Comparison of ENCODE assay signal across 33 mouse cellular contexts in the genomic region with DNA sequence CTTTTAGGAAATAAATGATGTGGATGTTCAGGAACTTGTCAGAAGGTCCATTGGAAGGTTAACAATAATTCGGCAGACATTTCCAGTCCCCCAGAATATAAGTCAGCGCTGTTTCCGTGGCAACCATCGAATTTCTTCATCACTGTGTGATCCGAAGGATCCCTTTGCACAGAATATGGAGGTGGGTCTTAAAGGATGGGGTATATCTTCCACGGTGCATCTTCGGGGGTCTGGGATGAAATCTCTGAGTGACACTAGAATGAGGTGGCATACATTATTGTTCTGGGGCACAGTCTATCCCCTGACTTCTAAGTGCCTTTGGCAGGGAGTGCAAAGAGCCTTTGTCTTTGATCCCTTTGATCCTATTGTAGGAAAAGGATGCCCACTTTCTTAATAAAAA.
A peak's percentile ranks its signal among the peaks of the same experiment; 100 is the strongest.
DNase-seq lines count a peak whose midpoint lies in the region; ATAC-seq lines count a peak whose summit lies in the region.
"Had no signal": no experiment of that assay in that cellular context is flagged by ENCODE, and none has a peak within 500 bp of the region (broad histone marks: within the 10 kb centered on the region; RNA-seq: fewer than 3 reads in every experiment).

No protein-coding gene starts in this region.

- WGBS in hindbrain, embryonic 14.5 days = 43% methylated on average over 7 of the region's 7 CpGs
- WGBS in hindbrain, embryonic 13.5 days = 55% methylated on average over 7 of the region's 7 CpGs
- WGBS in midbrain, embryonic 10.5 days = 59% methylated on average over 7 of the region's 7 CpGs
- 30% methylated on average over 7 of the region's 7 CpGs for WGBS in midbrain, embryonic 15.5 days

- H3K27me3 ChIP-seq in hindbrain, embryonic 14.5 days (ENCODE audit: control insufficient read depth, insufficient read depth, low read length) = no peaks in the 10 kb centered on the region
- H3K27me3 ChIP-seq in hindbrain, embryonic 13.5 days = no peaks in the 10 kb centered on the region
- no peaks in the 10 kb centered on the region for H3K27me3 ChIP-seq in midbrain, embryonic 10.5 days (ENCODE audit: low read depth, poor library complexity, severe bottlenecking)
- H3K27me3 ChIP-seq in midbrain, embryonic 15.5 days (replicated peaks) = no peaks in the 10 kb centered on the region
- H3K27me3 ChIP-seq: embryonic facial prominence, embryonic 15.5 days; forebrain, embryonic 15.5 days; kidney, embryonic 15.5 days; limb, embryonic 12.5 days; liver, embryonic 15.5 days; neural tube, embryonic 12.5 days had no signal

- H3K27ac ChIP-seq in hindbrain, embryonic 14.5 days = no peak overlapping the region
- no peak overlapping the region for H3K27ac ChIP-seq in hindbrain, embryonic 13.5 days
- H3K27ac ChIP-seq in midbrain, embryonic 10.5 days (replicated peaks) = no peak overlapping the region
- H3K27ac ChIP-seq in midbrain, embryonic 15.5 days = peak overlapping the region; percentile 58; the same call in 1 of the 2 replicates
- H3K27ac ChIP-seq: embryonic facial prominence, embryonic 10.5 days; embryonic facial prominence, embryonic 15.5 days; forebrain, embryonic 15.5 days; gastrocnemius, adult 2 months; kidney, embryonic 15.5 days; left cerebral cortex, adult 2 months; limb, embryonic 12.5 days; liver, embryonic 15.5 days; neural tube, embryonic 12.5 days had no signal

- H3K9me3 ChIP-seq in hindbrain, embryonic 14.5 days (ENCODE audit: control insufficient read depth, low read length) = no peaks in the 10 kb centered on the region
- H3K9me3 ChIP-seq in hindbrain, embryonic 13.5 days = no peaks in the 10 kb centered on the region
- no peaks in the 10 kb centered on the region for H3K9me3 ChIP-seq in midbrain, embryonic 10.5 days (replicated peaks)
- no peaks in the 10 kb centered on the region for H3K9me3 ChIP-seq in midbrain, embryonic 15.5 days
- H3K9me3 ChIP-seq: embryonic facial prominence, embryonic 10.5 days; embryonic facial prominence, embryonic 15.5 days; forebrain, embryonic 15.5 days; kidney, embryonic 15.5 days; limb, embryonic 12.5 days; liver, embryonic 15.5 days; neural tube, embryonic 12.5 days had no signal

- H3K4me1 ChIP-seq in hindbrain, embryonic 14.5 days (replicated peaks; ENCODE audit: control insufficient read depth, insufficient read depth, low read length) = no peaks in the 10 kb centered on the region
- H3K4me1 ChIP-seq in hindbrain, embryonic 13.5 days (replicated peaks) = no peaks in the 10 kb centered on the region; the same call in 1 of the 2 replicates
- peaks cover 11% of the 10 kb centered on the region for H3K4me1 ChIP-seq in midbrain, embryonic 10.5 days
- peaks cover 5% of the 10 kb centered on the region for H3K4me1 ChIP-seq in midbrain, embryonic 15.5 days
- H3K4me1 ChIP-seq: embryonic facial prominence, embryonic 10.5 days; embryonic facial prominence, embryonic 15.5 days; forebrain, embryonic 15.5 days; kidney, embryonic 15.5 days; limb, embryonic 12.5 days; liver, embryonic 15.5 days; neural tube, embryonic 12.5 days had no signal

- H3K9ac ChIP-seq in hindbrain, embryonic 14.5 days = no peak overlapping the region
- no peak overlapping the region for H3K9ac ChIP-seq in hindbrain, embryonic 13.5 days
- no peak overlapping the region for H3K9ac ChIP-seq in midbrain, embryonic 15.5 days
- H3K9ac ChIP-seq: embryonic facial prominence, embryonic 15.5 days; forebrain, embryonic 15.5 days; kidney, embryonic 15.5 days; limb, embryonic 12.5 days; liver, embryonic 15.5 days; lung, embryonic 14.5 days; neural tube, embryonic 12.5 days had no signal

- H3K36me3 ChIP-seq in hindbrain, embryonic 14.5 days (replicated peaks; ENCODE audit: control insufficient read depth, insufficient read depth) = no peaks in the 10 kb centered on the region
- no peaks in the 10 kb centered on the region for H3K36me3 ChIP-seq in hindbrain, embryonic 13.5 days
- no peaks in the 10 kb centered on the region for H3K36me3 ChIP-seq in midbrain, embryonic 10.5 days
- H3K36me3 ChIP-seq in midbrain, embryonic 15.5 days (replicated peaks) = no peaks in the 10 kb centered on the region
- H3K36me3 ChIP-seq: embryonic facial prominence, embryonic 10.5 days; embryonic facial prominence, embryonic 15.5 days; forebrain, embryonic 15.5 days; kidney, embryonic 15.5 days; limb, embryonic 12.5 days; liver, embryonic 15.5 days; neural tube, embryonic 12.5 days had no signal

- no peak overlapping the region for H3K4me2 ChIP-seq in hindbrain, embryonic 14.5 days (replicated peaks)
- no peak overlapping the region for H3K4me2 ChIP-seq in hindbrain, embryonic 13.5 days
- H3K4me2 ChIP-seq in midbrain, embryonic 15.5 days = no peak overlapping the region
- H3K4me2 ChIP-seq: embryonic facial prominence, embryonic 15.5 days; forebrain, embryonic 15.5 days; heart, embryonic 11.5 days; kidney, embryonic 15.5 days; limb, embryonic 12.5 days; liver, embryonic 15.5 days; lung, embryonic 14.5 days; neural tube, embryonic 12.5 days had no signal

- peak; percentile 41 for DNase-seq in hindbrain, embryonic 14.5 days (ENCODE audit: low spot score)
- peak; percentile 10 for DNase-seq in brain, embryonic 18.5 days (ENCODE audit: low read depth, low spot score)
- peak; percentile 17 for DNase-seq in midbrain, embryonic 10.5 days (ENCODE audit: low spot score)
- no peak for DNase-seq in thymus, postnatal 36 days
- no peak for DNase-seq in cerebellum, adult 11-12 months
- DNase-seq: adrenal gland, adult 2 months; cerebellum, adult 8-10 months; cerebellum, postnatal 25 days; gastrocnemius, adult 2 months; gastrocnemius, postnatal 36 days; heart, adult 18-20 months; heart, postnatal 36 days; kidney, adult 11 months; kidney, postnatal 25 days; lung, embryonic 14.5 days; lung, postnatal 14 days; right cerebral cortex, postnatal 14 days; spleen, adult 18-20 months; thymus, postnatal 14 days had no signal

- peak; percentile 27; the same call in 1 of the 2 replicates for ATAC-seq in hindbrain, embryonic 14.5 days (ENCODE audit: low FRiP score)
- ATAC-seq in hindbrain, embryonic 13.5 days (ENCODE audit: low FRiP score) = no peak
- peak; percentile 89 for ATAC-seq in midbrain, embryonic 15.5 days (replicated peaks)
- ATAC-seq: CD4-positive, CD25-positive, alpha-beta regulatory T cell, adult 4 months; forebrain, embryonic 15.5 days; inflammation-experienced regulatory T-cells, adult 6 months had no signal

- H3K4me3 ChIP-seq in hindbrain, embryonic 14.5 days (replicated peaks; ENCODE audit: low read length) = no peak overlapping the region
- H3K4me3 ChIP-seq in hindbrain, embryonic 13.5 days = no peak overlapping the region
- H3K4me3 ChIP-seq in midbrain, embryonic 10.5 days = no peak overlapping the region
- no peak overlapping the region for H3K4me3 ChIP-seq in midbrain, embryonic 15.5 days
- H3K4me3 ChIP-seq: embryonic facial prominence, embryonic 10.5 days; embryonic facial prominence, embryonic 15.5 days; forebrain, embryonic 15.5 days; gastrocnemius, adult 2 months; kidney, embryonic 15.5 days; left cerebral cortex, adult 2 months; limb, embryonic 12.5 days; liver, embryonic 15.5 days; myocyte; neural tube, embryonic 12.5 days had no signal

Comparison
In these comparisons a context has a peak if more than half of its experiments do, and no peak if none do; other contexts are left out.
1. DNase-seq: peak in hindbrain, embryonic 14.5 days (single experiment), brain, embryonic 18.5 days (single experiment) and midbrain, embryonic 10.5 days (single experiment); none in thymus, postnatal 36 days (0 of 2) and cerebellum, adult 11-12 months (single experiment).